Comparison of ENCODE assay signal across 12 mouse cellular contexts in the genomic region with DNA sequence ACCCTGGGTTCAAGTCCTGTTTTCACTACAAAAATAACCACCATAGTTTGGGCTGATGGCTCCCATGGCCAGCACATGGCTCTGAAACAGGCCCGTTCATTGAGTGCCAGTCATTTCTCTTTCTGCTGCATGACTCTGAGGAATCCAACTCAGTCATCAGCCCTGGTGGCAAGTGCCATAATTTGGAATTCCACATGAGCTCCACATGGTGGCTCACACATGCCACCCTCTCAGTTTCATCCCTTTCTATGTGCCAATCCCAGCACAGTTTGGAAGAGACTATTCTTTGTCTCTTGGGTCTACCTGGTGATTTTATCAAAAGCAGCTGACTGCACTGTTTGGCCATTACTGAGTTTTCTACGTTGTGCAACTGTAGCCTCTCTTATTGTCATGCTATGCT.
"Had no signal": no experiment of that assay in that cellular context is flagged by ENCODE, and none has a peak within 500 bp of the region (broad histone marks: within the 10 kb centered on the region; RNA-seq: fewer than 3 reads in every experiment).

No protein-coding gene starts in this region.

- H3K9ac ChIP-seq: lung, embryonic 14.5 days had no signal

- H3K27ac ChIP-seq: macrophage had no signal

- H3K4me1 ChIP-seq: megakaryocyte, embryonic 14.5 days had no signal

- H3K4me3 ChIP-seq: megakaryocyte, embryonic 14.5 days had no signal

- H3K9me3 ChIP-seq: megakaryocyte, embryonic 14.5 days had no signal

- DNase-seq: kidney, postnatal 14 days; layer of hippocampus, postnatal 36 days; left cerebral cortex, postnatal 4 days; lung, embryonic 14.5 days; lung, postnatal 10 days; right cerebral cortex, postnatal 14 days; thymus, postnatal 4 days had no signal

- ATAC-seq: midbrain, embryonic 16.5 days had no signal

- H3K4me2 ChIP-seq: liver, embryonic 11.5 days; lung, embryonic 14.5 days; midbrain, embryonic 11.5 days had no signal
